Mouse (Mus musculus) thymus, adult 2 months (tissue): ENCODE results near the gene Btnl1. TPM values are rescaled to one million over a fixed set of nuclear protein-coding genes. Genes with fewer than 3 reads are reported as not detected.

Experiments
- DNase-seq: peaks from one replicate; pipeline ENCODE4 v3.0.0; 2021
- H3K27ac ChIP-seq: fragments of 200-500 bp; 2 replicates; pipeline ENCODE4 v1.5.1; 2012; ENCODE audit warnings: low read length, control low read depth; ENCODE audit not compliant: control insufficient read depth, insufficient read depth
- H3K27me3 ChIP-seq: fragments of 200-500 bp; 2 replicates; pipeline ENCODE4 v1.6.1; 2012; ENCODE audit warnings: mild to moderate bottlenecking, low read length, moderate library complexity, mixed read lengths; ENCODE audit not compliant: control insufficient read depth, insufficient read depth
- H3K36me3 ChIP-seq: fragments of 200-500 bp; 2 replicates; pipeline ENCODE4 v1.6.1; 2012; ENCODE audit warnings: mild to moderate bottlenecking, low read length, moderate library complexity; ENCODE audit not compliant: control insufficient read depth, insufficient read depth
- H3K4me1 ChIP-seq: fragments of 200-500 bp; replicated peaks from 2 replicates; pipeline ENCODE4 v1.6.1; 2012; ENCODE audit warnings: low read length; ENCODE audit not compliant: control insufficient read depth, insufficient read depth
- H3K4me3 ChIP-seq: fragments of 200-500 bp; 2 replicates; pipeline ENCODE4 v1.5.1; 2012; ENCODE audit warnings: mild to moderate bottlenecking, low read length, control low read depth, moderate library complexity; ENCODE audit not compliant: control insufficient read depth, insufficient read depth
- CTCF ChIP-seq: fragments of 200-500 bp; IDR thresholded peaks from 2 replicates; pipeline ENCODE4 v1.5.1; 2012; ENCODE audit warnings: mild to moderate bottlenecking, control low read depth, low read length, moderate library complexity, borderline replicate concordance; ENCODE audit not compliant: control insufficient read depth, poor library complexity, insufficient read depth; ENCODE audit errors: extremely low read depth
- POLR2A ChIP-seq: fragments of 200-500 bp; IDR thresholded peaks from 2 replicates; pipeline ENCODE4 v1.6.1; 2012; ENCODE audit warnings: mild to moderate bottlenecking, low read length, control low read depth, moderate library complexity; ENCODE audit not compliant: control insufficient read depth, poor library complexity, insufficient read depth; ENCODE audit errors: extremely low read depth
- polyA plus RNA-seq: library from polyadenylated mRNA; depleted of rRNA; stranded (reverse); fragments of >200 nt; gene quantifications from 2 replicates; pipeline ENCODE4 v1.2.3, GENCODE M21; 2012; rRNA removed

Gene Btnl1
- polyA plus RNA-seq, 1 experiment = 0.54 TPM

DNA sequence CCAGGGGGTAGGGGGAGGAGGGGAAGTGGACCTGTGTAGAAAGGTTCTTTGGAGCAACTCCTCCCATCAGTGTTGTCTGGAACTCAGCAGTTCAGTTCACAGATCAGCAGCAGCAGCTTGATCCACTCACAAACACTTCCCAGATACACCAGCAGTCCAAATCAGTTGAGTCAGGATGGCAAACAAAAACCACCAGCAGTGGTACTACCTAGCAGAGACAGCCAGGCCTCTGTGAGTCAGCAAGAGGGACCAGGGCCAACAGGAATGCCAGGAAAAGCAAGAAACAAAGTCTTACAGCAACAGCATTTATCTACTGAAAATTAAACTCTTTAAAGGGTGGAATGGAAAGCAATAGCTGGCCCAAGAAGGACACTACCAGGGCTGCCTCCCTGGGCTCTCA is 50.7 kb downstream of the Btnl1 start:
- H3K4me3 ChIP-seq = no peak overlapping the region

More for the DNA sequence above, 50.7 kb downstream of the Btnl1 start:
- TF ChIP-seq CTCF (no peak), POLR2A (no peak)
- Histone ChIP-seq H3K27ac (no peak overlapping the region), H3K36me3 (no peaks in the 10 kb centered on the region), H3K4me1 (no peaks in the 10 kb centered on the region), H3K27me3 (no peaks in the 10 kb centered on the region)
- no peak for DNase-seq

Other genes with a start within 250 kb of the Btnl1 start
- gene H2-DMb2, start 233.8 kb upstream of the Btnl1 start, polyA plus RNA-seq = 119 and 123 TPM in 2 replicates
- gene H2-DMb1, start 224.1 kb upstream of the Btnl1 start, polyA plus RNA-seq = 130 and 197 TPM in 2 replicates
- 197 and 202 TPM in 2 replicates for gene Tap1, start 189.6 kb upstream of the Btnl1 start, polyA plus RNA-seq
- gene Psmb9, start 189.4 kb upstream of the Btnl1 start, polyA plus RNA-seq = 288 and 334 TPM in 2 replicates
- gene Psmb8, start 179.4 kb upstream of the Btnl1 start, polyA plus RNA-seq = 656 and 705 TPM in 2 replicates
- gene Tap2, start 173.6 kb upstream of the Btnl1 start, polyA plus RNA-seq = 231 and 232 TPM in 2 replicates
- 30.1 and 37.5 TPM in 2 replicates for gene H2-Ob, start 138.2 kb upstream of the Btnl1 start, polyA plus RNA-seq
- gene H2-Ab1, start 119.4 kb upstream of the Btnl1 start, polyA plus RNA-seq = 2,799 and 4,004 TPM in 2 replicates
- 1,027 and 1,363 TPM in 2 replicates for gene H2-Aa, start 89.3 kb upstream of the Btnl1 start, polyA plus RNA-seq
- gene H2-Eb1, start 71.3 kb upstream of the Btnl1 start, polyA plus RNA-seq = 492 and 666 TPM in 2 replicates
- 7.6 and 10.0 TPM in 2 replicates for gene H2-Eb2, start 51.5 kb upstream of the Btnl1 start, polyA plus RNA-seq
- gene Btnl2, start 22.3 kb upstream of the Btnl1 start, polyA plus RNA-seq = 1.3 and 1.4 TPM in 2 replicates
- gene BC051142, start 21.7 kb downstream of the Btnl1 start, polyA plus RNA-seq = 1.2 and 1.4 TPM in 2 replicates
- gene Btnl4, start 100.2 kb downstream of the Btnl1 start, polyA plus RNA-seq = 0.63 and 1.2 TPM in 2 replicates
- gene Btnl6, start 140.2 kb downstream of the Btnl1 start, polyA plus RNA-seq = 0.53 and 0.68 TPM in 2 replicates
- 6.1 and 8.6 TPM in 2 replicates for gene Notch4, start 187.1 kb downstream of the Btnl1 start, polyA plus RNA-seq
- 208 and 222 TPM in 2 replicates for gene Gpsm3, start 212.7 kb downstream of the Btnl1 start, polyA plus RNA-seq
- gene Pbx2, start 214.1 kb downstream of the Btnl1 start, polyA plus RNA-seq = 144 and 146 TPM in 2 replicates
- gene Ager, start 220.7 kb downstream of the Btnl1 start, polyA plus RNA-seq = 13.4 and 18.8 TPM in 2 replicates
- gene Rnf5, start 226.6 kb downstream of the Btnl1 start, polyA plus RNA-seq = 140 and 175 TPM in 2 replicates
- 316 and 350 TPM in 2 replicates for gene Agpat1, start 227.1 kb downstream of the Btnl1 start, polyA plus RNA-seq
- gene Egfl8, start 238.8 kb downstream of the Btnl1 start, polyA plus RNA-seq = 13.0 and 16.0 TPM in 2 replicates